Mouse (Mus musculus): ENCODE measurements around the gene Ssu2. TPM values are rescaled to one million over a fixed set of nuclear protein-coding genes. Genes with fewer than 3 reads are reported as not detected.

The Ssu2 gene
- polyA plus RNA-seq, 1 experiment from 2014 or later: 2.9 TPM

DNA sequence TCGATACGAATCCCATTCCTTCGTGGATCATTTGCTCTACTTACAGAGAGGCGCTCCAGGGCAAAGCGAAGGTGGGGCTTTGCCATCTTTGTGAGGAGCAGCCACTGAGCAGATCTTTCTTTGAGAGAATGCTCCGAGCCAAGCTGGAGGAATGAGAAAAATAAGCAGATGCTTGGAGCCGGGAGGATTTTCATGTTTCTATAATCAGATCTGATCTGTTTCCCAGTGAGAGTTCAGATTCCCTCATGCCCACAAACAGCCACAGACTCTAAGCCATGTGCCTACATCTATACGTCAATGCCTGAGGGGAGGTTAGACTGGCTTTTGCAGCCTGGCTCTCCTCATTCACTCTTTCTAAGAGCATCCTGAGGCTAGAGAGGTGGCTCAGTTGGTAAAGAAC is 27.1 kb downstream of the Ssu2 start:
- Histone ChIP-seq H3K4me1 (ENCODE audit: control insufficient read depth, insufficient read depth, low read length) (no peaks in the 10 kb centered on the region), H3K9me3 (replicated peaks; ENCODE audit: control insufficient read depth, low read length) (no peaks in the 10 kb centered on the region), H3K36me3 (ENCODE audit: control insufficient read depth, insufficient read depth, low read length) (no peaks in the 10 kb centered on the region), H3K4me2 (ENCODE audit: low read depth, low read length) (no peak overlapping the region), H3K4me3 (replicated peaks; ENCODE audit: low read length) (no peak overlapping the region), H3K27ac (ENCODE audit: low read length) (no peak overlapping the region), H3K9ac (ENCODE audit: low read length) (no peak overlapping the region), H3K27me3 (ENCODE audit: control insufficient read depth, insufficient read depth, low read length) (no peaks in the 10 kb centered on the region)
- 80% methylated on average over 8 of the region's 8 CpGs for WGBS
- no peak for ATAC-seq (ENCODE audit: insufficient read depth, low FRiP score)

DNA sequence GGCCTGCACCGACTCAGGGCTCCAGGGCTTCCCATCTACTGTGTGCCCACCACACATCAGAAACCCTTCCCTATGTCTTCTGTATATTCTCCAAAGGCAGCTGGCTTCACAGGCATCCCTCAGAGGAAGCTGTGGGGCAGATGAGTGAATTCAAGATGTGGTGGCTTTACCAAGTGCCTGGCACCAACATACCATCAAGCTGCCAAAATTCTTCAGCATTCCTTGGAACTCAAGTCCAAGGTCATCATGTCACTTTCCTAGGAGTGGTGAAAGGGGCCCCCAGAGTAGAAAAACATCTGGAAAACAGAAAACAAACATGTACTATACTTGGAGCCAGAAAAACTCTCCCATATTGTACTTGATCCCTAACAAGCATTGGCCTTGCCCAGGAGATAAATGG is 28.5 kb downstream of the Ssu2 start:
- H3K36me3 ChIP-seq (ENCODE audit: control insufficient read depth, insufficient read depth, low read length): no peaks in the 10 kb centered on the region
- 84% methylated on average over 1 of the region's 1 CpGs for WGBS
- H3K4me1 ChIP-seq (ENCODE audit: control insufficient read depth, insufficient read depth, low read length): no peaks in the 10 kb centered on the region
- no peaks in the 10 kb centered on the region for H3K27me3 ChIP-seq (ENCODE audit: control insufficient read depth, insufficient read depth, low read length)
- no peak for ATAC-seq (ENCODE audit: insufficient read depth, low FRiP score)
- no peak overlapping the region for H3K9ac ChIP-seq (ENCODE audit: low read length)
- H3K27ac ChIP-seq (ENCODE audit: low read length): no peak overlapping the region
- no peak overlapping the region for H3K4me3 ChIP-seq (replicated peaks; ENCODE audit: low read length)
- no peak overlapping the region for H3K4me2 ChIP-seq (ENCODE audit: low read depth, low read length)
- no peaks in the 10 kb centered on the region for H3K9me3 ChIP-seq (replicated peaks; ENCODE audit: control insufficient read depth, low read length)

DNA sequence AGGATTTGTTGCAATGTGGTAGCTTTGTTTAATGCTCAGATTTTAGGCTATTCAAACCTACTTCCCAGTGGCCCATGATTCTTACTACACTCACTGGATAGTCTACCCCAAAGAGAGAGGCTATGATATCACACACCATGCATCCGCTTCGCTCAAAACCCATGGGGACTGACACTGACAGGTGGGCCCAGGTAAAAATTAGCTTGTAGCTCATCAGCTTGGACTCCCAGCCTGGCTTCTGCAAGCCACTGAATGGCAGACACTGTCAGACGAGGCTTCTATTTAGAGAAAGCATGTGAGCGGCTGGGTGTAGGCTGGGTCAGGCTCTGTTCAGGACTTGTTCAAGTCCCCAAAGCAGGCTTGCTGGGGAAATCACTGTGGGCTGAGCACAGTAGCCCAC is 37.4 kb downstream of the Ssu2 start:
- 87% methylated on average over 4 of the region's 4 CpGs for WGBS
- ATAC-seq (ENCODE audit: insufficient read depth, low FRiP score): no peak
- no peak overlapping the region for H3K9ac ChIP-seq (ENCODE audit: low read length)

DNA sequence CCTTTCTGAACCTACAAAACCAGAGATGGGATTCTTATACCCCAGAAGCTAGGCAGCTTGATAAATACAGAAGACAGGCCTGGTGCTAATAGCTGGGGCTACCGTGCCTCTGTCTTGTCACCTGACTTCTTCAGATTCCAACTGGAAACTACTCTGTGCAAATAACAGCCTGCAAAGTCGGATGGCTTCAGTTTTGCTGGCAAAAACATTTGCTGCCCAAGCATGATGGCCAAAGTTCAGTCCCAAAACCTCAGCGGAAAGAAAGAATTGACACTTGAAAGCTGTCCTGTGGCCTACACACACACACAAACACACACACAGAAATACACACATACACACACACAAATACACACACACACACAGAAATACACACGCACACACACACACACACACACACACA is 48.8 kb downstream of the Ssu2 start:
- Histone ChIP-seq H3K27ac (ENCODE audit: low read length) (no peak overlapping the region), H3K4me3 (replicated peaks; ENCODE audit: low read length) (no peak overlapping the region), H3K36me3 (ENCODE audit: control insufficient read depth, insufficient read depth, low read length) (no peaks in the 10 kb centered on the region), H3K9ac (ENCODE audit: low read length) (no peak overlapping the region), H3K4me1 (ENCODE audit: control insufficient read depth, insufficient read depth, low read length) (0 out of 2 replicates have a peak, but pooled peaks cover 3% of the 10 kb centered on the region), H3K27me3 (ENCODE audit: control insufficient read depth, insufficient read depth, low read length) (no peaks in the 10 kb centered on the region), H3K9me3 (replicated peaks; ENCODE audit: control insufficient read depth, low read length) (no peaks in the 10 kb centered on the region), H3K4me2 (ENCODE audit: low read depth, low read length) (no peak overlapping the region)
- WGBS: 76% methylated on average over 4 of the region's 4 CpGs
- no peak for ATAC-seq (ENCODE audit: insufficient read depth, low FRiP score)

More for the DNA sequence above, 37.4 kb downstream of the Ssu2 start:
- H3K27ac ChIP-seq (ENCODE audit: low read length): no peak overlapping the region
- no peaks in the 10 kb centered on the region for H3K4me1 ChIP-seq (ENCODE audit: control insufficient read depth, insufficient read depth, low read length)
- no peak overlapping the region for H3K4me3 ChIP-seq (replicated peaks; ENCODE audit: low read length)
- H3K27me3 ChIP-seq (ENCODE audit: control insufficient read depth, insufficient read depth, low read length): no peaks in the 10 kb centered on the region
- no peaks in the 10 kb centered on the region for H3K36me3 ChIP-seq (ENCODE audit: control insufficient read depth, insufficient read depth, low read length)
- H3K4me2 ChIP-seq (ENCODE audit: low read depth, low read length): no peak overlapping the region
- H3K9me3 ChIP-seq (replicated peaks; ENCODE audit: control insufficient read depth, low read length): no peaks in the 10 kb centered on the region

DNA sequence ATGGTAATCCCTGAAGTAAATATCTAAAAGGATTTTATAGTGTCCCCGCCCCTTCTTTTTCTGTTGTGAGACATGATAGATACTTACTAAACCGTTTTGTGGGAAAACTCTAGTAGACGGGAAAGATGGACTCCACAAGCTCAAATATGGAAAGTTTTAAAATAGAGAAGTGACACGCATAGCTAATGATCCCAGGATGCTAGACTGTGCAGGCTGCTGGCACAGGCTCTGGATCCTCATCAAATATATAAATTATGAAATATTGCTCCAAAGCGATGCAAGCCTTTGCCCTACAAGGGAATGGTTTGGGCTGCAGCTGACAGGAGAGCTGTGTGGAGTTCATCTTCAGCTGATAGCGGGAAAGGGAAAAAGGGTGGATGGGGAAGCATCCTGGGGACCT is 50.2 kb downstream of the Ssu2 start:
- Histone ChIP-seq H3K36me3 (ENCODE audit: control insufficient read depth, insufficient read depth, low read length) (no peaks in the 10 kb centered on the region), H3K27me3 (ENCODE audit: control insufficient read depth, insufficient read depth, low read length) (no peaks in the 10 kb centered on the region), H3K9ac (ENCODE audit: low read length) (no peak overlapping the region), H3K4me2 (ENCODE audit: low read depth, low read length) (no peak overlapping the region), H3K9me3 (replicated peaks; ENCODE audit: control insufficient read depth, low read length) (no peaks in the 10 kb centered on the region), H3K27ac (ENCODE audit: low read length) (no peak overlapping the region), H3K4me3 (replicated peaks; ENCODE audit: low read length) (no peak overlapping the region), H3K4me1 (ENCODE audit: control insufficient read depth, insufficient read depth, low read length) (0 out of 2 replicates have a peak, but pooled peaks cover 3% of the 10 kb centered on the region)
- 65% methylated on average over 6 of the region's 6 CpGs for WGBS
- ATAC-seq (ENCODE audit: insufficient read depth, low FRiP score): peak; percentile 47; the same call in 1 of the 2 replicates

DNA sequence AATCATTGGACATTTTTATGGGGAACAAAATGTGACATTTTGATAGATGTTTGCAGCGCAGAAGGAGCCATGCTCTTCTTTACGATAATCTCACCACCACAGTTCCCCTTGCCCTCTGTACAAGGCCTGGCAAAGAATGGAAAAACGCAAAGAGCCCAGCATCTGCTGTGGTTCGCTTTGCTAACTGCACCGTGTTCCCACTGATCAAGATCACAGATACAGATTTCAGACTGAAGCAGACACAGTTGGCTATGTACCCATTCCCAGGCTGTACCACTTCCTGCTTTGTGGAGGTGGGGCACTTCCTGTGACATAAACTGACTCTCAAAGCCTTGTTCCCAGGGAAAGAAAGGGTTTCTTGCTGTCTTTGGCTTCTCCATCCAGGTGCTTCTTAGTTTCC is 53.9 kb downstream of the Ssu2 start:
- no peak overlapping the region for H3K9ac ChIP-seq (ENCODE audit: low read length)
- H3K36me3 ChIP-seq (ENCODE audit: control insufficient read depth, insufficient read depth, low read length): no peaks in the 10 kb centered on the region
- no peaks in the 10 kb centered on the region for H3K27me3 ChIP-seq (ENCODE audit: control insufficient read depth, insufficient read depth, low read length)
- H3K4me2 ChIP-seq (ENCODE audit: low read depth, low read length): no peak overlapping the region
- no peak for ATAC-seq (ENCODE audit: insufficient read depth, low FRiP score)
- WGBS: 78% methylated on average over 5 of the region's 5 CpGs
- H3K9me3 ChIP-seq (replicated peaks; ENCODE audit: control insufficient read depth, low read length): no peaks in the 10 kb centered on the region
- H3K4me1 ChIP-seq (ENCODE audit: control insufficient read depth, insufficient read depth, low read length): 0 out of 2 replicates have a peak, but pooled peaks cover 3% of the 10 kb centered on the region
- H3K27ac ChIP-seq (ENCODE audit: low read length): no peak overlapping the region
- no peak overlapping the region for H3K4me3 ChIP-seq (replicated peaks; ENCODE audit: low read length)

DNA sequence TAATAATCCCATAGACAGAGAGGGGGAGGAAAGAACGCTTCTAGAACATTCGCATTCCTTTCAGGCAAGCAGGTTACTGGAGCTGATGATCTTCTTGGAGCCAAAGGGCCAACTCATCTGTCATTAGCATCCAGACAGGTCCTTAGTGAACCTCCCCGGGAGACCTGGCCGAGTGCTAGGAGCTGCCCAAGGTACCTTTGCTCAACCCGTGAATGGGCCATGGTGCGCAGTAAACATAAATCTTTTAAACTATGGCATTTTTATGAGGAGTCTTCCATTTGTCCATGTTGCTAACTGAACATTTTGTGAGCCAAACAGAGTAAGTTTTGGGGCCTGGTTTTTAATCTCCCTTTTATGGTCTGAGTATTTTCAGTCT is 56.6 kb downstream of the Ssu2 start:
- H3K9ac ChIP-seq (ENCODE audit: low read length): no peak overlapping the region
- WGBS: 56% methylated on average over 6 of the region's 6 CpGs
- H3K9me3 ChIP-seq (replicated peaks; ENCODE audit: control insufficient read depth, low read length): no peaks in the 10 kb centered on the region
- no peak overlapping the region for H3K4me3 ChIP-seq (replicated peaks; ENCODE audit: low read length)
- no peak overlapping the region for H3K27ac ChIP-seq (ENCODE audit: low read length)
- no peaks in the 10 kb centered on the region for H3K36me3 ChIP-seq (ENCODE audit: control insufficient read depth, insufficient read depth, low read length)
- H3K27me3 ChIP-seq (ENCODE audit: control insufficient read depth, insufficient read depth, low read length): no peaks in the 10 kb centered on the region
- no peaks in the 10 kb centered on the region for H3K4me1 ChIP-seq (ENCODE audit: control insufficient read depth, insufficient read depth, low read length)
- H3K4me2 ChIP-seq (ENCODE audit: low read depth, low read length): no peak overlapping the region
- no peak for ATAC-seq (ENCODE audit: insufficient read depth, low FRiP score)

DNA sequence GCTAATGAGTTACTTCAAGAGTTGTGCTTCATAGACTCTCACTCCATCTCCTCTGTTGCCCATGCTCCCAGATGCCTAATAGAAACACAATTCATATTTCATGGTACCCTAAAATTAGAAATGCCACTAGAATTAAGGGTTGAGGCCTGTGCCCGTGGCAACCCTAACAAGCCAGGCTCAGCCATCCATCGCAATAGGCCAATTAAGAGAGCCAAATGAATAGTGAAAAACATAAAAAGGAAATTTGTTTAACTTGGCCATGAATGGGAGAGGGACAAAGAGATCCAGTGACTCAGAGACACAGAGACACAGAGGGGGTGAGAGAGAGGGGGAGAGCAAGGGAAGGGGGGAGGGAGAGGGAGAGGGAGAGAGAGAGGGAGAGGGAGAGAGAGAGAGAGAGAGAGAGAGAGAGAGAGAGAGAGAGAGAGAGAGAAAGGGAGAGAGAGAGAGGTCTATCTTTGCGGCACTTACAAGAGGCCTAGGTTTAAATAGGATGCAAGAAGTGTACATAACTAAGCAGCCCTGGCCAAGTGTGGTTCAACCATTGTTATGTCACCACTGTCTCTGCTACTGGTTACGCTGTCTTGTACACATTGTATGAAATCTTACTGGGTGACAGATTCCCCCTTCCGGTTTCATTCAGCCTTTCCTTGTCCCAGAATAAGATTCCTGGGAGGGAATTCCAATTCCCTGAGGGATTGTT is 57.2 kb downstream of the Ssu2 start:
- WGBS: 75% methylated on average over 5 of the region's 5 CpGs
- no peaks in the 10 kb centered on the region for H3K36me3 ChIP-seq (ENCODE audit: control insufficient read depth, insufficient read depth, low read length)
- no peak overlapping the region for H3K4me3 ChIP-seq (replicated peaks; ENCODE audit: low read length)
- no peak overlapping the region for H3K27ac ChIP-seq (ENCODE audit: low read length)
- no peak overlapping the region for H3K9ac ChIP-seq (ENCODE audit: low read length)
- no peak overlapping the region for H3K4me2 ChIP-seq (ENCODE audit: low read depth, low read length)
- no peaks in the 10 kb centered on the region for H3K9me3 ChIP-seq (replicated peaks; ENCODE audit: control insufficient read depth, low read length)
- H3K27me3 ChIP-seq (ENCODE audit: control insufficient read depth, insufficient read depth, low read length): no peaks in the 10 kb centered on the region
- no peaks in the 10 kb centered on the region for H3K4me1 ChIP-seq (ENCODE audit: control insufficient read depth, insufficient read depth, low read length)
- no peak for ATAC-seq (ENCODE audit: insufficient read depth, low FRiP score)

DNA sequence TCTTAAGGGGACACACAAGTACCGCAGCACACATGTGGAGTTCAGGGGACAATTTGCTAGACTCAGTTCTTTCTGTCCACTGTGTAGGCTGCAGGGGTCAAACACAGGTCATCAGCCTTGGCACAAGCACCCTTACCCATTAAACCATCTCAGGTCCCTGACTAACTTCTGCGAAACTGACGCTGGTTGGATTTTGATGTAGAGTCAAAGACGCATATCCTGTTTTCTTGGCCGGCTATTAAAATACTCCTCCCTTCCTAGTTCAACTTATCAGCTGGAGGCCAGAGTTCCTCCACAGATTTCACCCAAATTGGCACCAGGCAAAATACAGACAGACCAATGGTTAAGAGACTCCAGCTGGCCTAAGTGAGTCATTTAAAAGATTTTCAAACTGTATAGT is 60.0 kb downstream of the Ssu2 start:
- 55% methylated on average over 5 of the region's 5 CpGs for WGBS
- no peak for ATAC-seq (ENCODE audit: insufficient read depth, low FRiP score)
- no peak overlapping the region for H3K4me3 ChIP-seq (replicated peaks; ENCODE audit: low read length)
- H3K27me3 ChIP-seq (ENCODE audit: control insufficient read depth, insufficient read depth, low read length): no peaks in the 10 kb centered on the region
- H3K9ac ChIP-seq (ENCODE audit: low read length): no peak overlapping the region
- H3K27ac ChIP-seq (ENCODE audit: low read length): no peak overlapping the region
- no peaks in the 10 kb centered on the region for H3K9me3 ChIP-seq (replicated peaks; ENCODE audit: control insufficient read depth, low read length)
- H3K4me2 ChIP-seq (ENCODE audit: low read depth, low read length): no peak overlapping the region
- no peaks in the 10 kb centered on the region for H3K36me3 ChIP-seq (ENCODE audit: control insufficient read depth, insufficient read depth, low read length)
- H3K4me1 ChIP-seq (ENCODE audit: control insufficient read depth, insufficient read depth, low read length): no peaks in the 10 kb centered on the region
